In the genomic region with DNA sequence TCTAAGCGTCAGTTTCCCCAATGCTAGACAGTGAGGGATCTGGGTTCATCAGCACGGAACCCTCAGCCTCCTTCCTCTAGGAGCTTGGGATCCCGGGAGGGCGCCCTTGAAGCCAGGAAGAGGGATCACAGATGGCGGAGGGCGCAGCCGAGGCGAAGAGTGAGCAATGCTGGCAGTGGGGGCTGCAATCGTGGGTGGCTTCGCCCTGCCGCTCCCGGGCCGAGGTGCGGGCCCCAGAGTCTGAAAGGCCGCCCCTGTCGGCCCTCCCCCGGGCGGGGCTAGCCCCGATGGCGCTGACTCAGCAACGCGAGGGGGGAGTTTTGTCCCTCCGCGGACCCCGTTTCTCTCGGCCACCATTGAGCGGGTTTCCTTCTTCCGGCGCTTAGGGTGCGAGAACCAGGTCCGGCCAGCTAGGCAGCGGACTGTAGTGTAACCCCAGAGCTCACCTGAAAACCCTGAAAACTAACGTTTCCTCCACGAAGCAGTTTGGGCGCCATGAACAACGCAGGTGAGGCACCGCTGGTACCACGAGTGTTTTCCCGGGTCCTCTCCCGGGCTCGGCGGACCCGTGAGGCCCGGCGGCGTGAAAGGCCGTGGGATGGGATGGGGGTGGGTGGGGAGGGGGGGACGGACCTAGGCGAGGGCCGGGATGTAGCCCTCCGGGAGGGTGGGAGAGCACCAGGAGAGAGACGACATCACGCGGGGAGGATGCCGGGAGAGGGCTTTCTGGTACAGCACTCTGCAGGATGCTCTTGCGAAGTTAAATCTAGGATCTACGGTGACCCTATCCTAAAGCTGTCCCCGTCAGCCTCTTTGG, we compare ENCODE assay signal across 8 mouse cellular contexts. TPM values are rescaled to one million over a fixed set of nuclear protein-coding genes. Genes with fewer than 3 reads are reported as not detected.
DNase-seq lines count a peak whose midpoint lies in the region; TF ChIP-seq lines count a peak whose summit lies in the region.

No protein-coding gene starts in this region.

- peak overlapping the region; percentile 90 for H3K4me3 ChIP-seq in gastrocnemius, adult 2 months
- H3K4me3 ChIP-seq in megakaryocyte, embryonic 14.5 days (replicated peaks), result peak overlapping the region; percentile 97

- no peaks in the 10 kb centered on the region for H3K9me3 ChIP-seq in megakaryocyte, embryonic 14.5 days

- intact Hi-C loops in gastrocnemius, adult 2 months (cut with DNase I), result no loop called here

- peak; percentile 80 for DNase-seq in WW6 (ENCODE audit: low read depth, low spot score)
- DNase-seq in cerebellum, postnatal 4 days (ENCODE audit: low spot score in 2 of 2), result peak; percentile 97
- DNase-seq in gastrocnemius, adult 2 months, result peak; percentile 93
- peak; percentile 42 for DNase-seq in hindlimb bud, embryonic 11.5 days (ENCODE audit: extremely low spot score, low read depth, low spot score)
- DNase-seq in left cerebral cortex, adult 8-10 months (ENCODE audit: low spot score in 2 of 2), result peak; percentile 85 to 94
- DNase-seq in right cerebral cortex, postnatal 10 days (ENCODE audit: low spot score in 2 of 2), result peak; percentile 95 to 96
- peak; percentile 94 for DNase-seq in urinary bladder, postnatal 25 days (ENCODE audit: low spot score)

- H3K4me1 ChIP-seq in megakaryocyte, embryonic 14.5 days, result peaks cover 49% of the 10 kb centered on the region

- peak overlapping the region; percentile 92 for H3K27ac ChIP-seq in gastrocnemius, adult 2 months

- H3K36me3 ChIP-seq in megakaryocyte, embryonic 14.5 days (replicated peaks; ENCODE audit: low read length), result peaks cover 32% of the 10 kb centered on the region

- 0 out of 2 replicates have a peak, but pooled peaks have one; percentile 1 for TF ChIP-seq CTCF in gastrocnemius, adult 2 months (IDR thresholded peaks at IDR 0.05)

- H3K27me3 ChIP-seq in megakaryocyte, embryonic 14.5 days (replicated peaks), result no peaks in the 10 kb centered on the region

RNA-seq across cellular contexts. Expression of gene Blmh, which starts 21.0 kb away (rescaled TPM):
- 10 to 100 TPM; 27.2 to 35.2 TPM for total RNA-seq in gastrocnemius, adult 2 months (2021)
- 10 to 100 TPM; 65.4 to 69.3 (median 68.7) TPM for total RNA-seq in left cerebral cortex, adult 8-10 months (2022)
- polyA plus RNA-seq in megakaryocyte, embryonic 14.5 days (2012; ENCODE audit: insufficient read depth, low replicate concordance), result 4.6 and 31.1 TPM in 2 replicates

RNA-seq across cellular contexts. Expression of gene Tmigd1, which starts 43.6 kb away (rescaled TPM):
- under 1 TPM in 1 of 2 experiments, not detected in 1; 0.26 TPM for total RNA-seq in gastrocnemius, adult 2 months (2021)
- total RNA-seq in left cerebral cortex, adult 8-10 months (2022), result not detected
- polyA plus RNA-seq in megakaryocyte, embryonic 14.5 days (2012; ENCODE audit: insufficient read depth, low replicate concordance), result not detected in 2 replicates

RNA-seq across cellular contexts. Expression of gene Slc6a4, which starts 52.8 kb away (rescaled TPM):
- total RNA-seq in gastrocnemius, adult 2 months (2021), result under 1 TPM; 0.17 to 0.20 TPM
- not detected for total RNA-seq in left cerebral cortex, adult 8-10 months (2022)
- 92.6 and 133 TPM in 2 replicates for polyA plus RNA-seq in megakaryocyte, embryonic 14.5 days (2012; ENCODE audit: insufficient read depth, low replicate concordance)

Comparison
In these comparisons a context has a peak if more than half of its experiments do, and no peak if none do; other contexts are left out.
1. Peak in every context shown above with its lines: DNase-seq, H3K4me3 ChIP-seq and H3K27ac ChIP-seq.
2. DNase-seq: peak in every context shown above with its lines; median percentile 97 in cerebellum, postnatal 4 days; 96 in right cerebral cortex, postnatal 10 days; 94 in urinary bladder, postnatal 25 days; 93 in gastrocnemius, adult 2 months; 90 in left cerebral cortex, adult 8-10 months; 80 in WW6; 42 in hindlimb bud, embryonic 11.5 days.